Mouse (Mus musculus) C2C12 (cell line): Measurements from ENCODE around the gene Atp6v1g1. TPM values are rescaled to one million over a fixed set of nuclear protein-coding genes. Genes with fewer than 3 reads are reported as not detected.

Experiments used
- H3K27me3 ChIP-seq: one replicate; pipeline ENCODE4 v1.6.1; 2011; ENCODE audit not compliant: control insufficient read depth, insufficient read depth, insufficient read length
- H3K36me3 ChIP-seq: one replicate; pipeline ENCODE4 v1.6.1; 2011; ENCODE audit not compliant: control insufficient read depth, insufficient read depth
- H3K4me3 ChIP-seq: one replicate; pipeline ENCODE4 v1.5.1; 2011; ENCODE audit warnings: mild to moderate bottlenecking, control low read depth; ENCODE audit not compliant: poor library complexity, insufficient read depth, severe bottlenecking
- H3K79me2 ChIP-seq: one replicate; pipeline ENCODE4 v1.6.1; 2011; ENCODE audit not compliant: control insufficient read depth, insufficient read depth
- H3K79me3 ChIP-seq: one replicate; pipeline ENCODE4 v1.6.1; 2011; ENCODE audit warnings: low read depth, control low read depth
- H3ac ChIP-seq: one replicate; pipeline ENCODE3; 2011; ENCODE audit warnings: low read depth; ENCODE audit not compliant: control insufficient read depth, insufficient read length
- CEBPB ChIP-seq: IDR thresholded peaks from one replicate; pipeline ENCODE4 v1.6.1; 2011; ENCODE audit warnings: low read depth, mild to moderate bottlenecking, control low read depth, moderate library complexity
- CTCF ChIP-seq: IDR thresholded peaks from one replicate; pipeline ENCODE4 v1.5.1; 2011; ENCODE audit not compliant: control insufficient read depth, insufficient read depth, insufficient read length
- FOSL1 ChIP-seq: IDR thresholded peaks from one replicate; pipeline ENCODE4 v1.8.0; 2011; ENCODE audit warnings: mild to moderate bottlenecking, low read length; ENCODE audit not compliant: poor library complexity, insufficient read depth, severe bottlenecking
- MAX ChIP-seq: IDR thresholded peaks from one replicate; pipeline ENCODE4 v1.6.1; 2011; ENCODE audit warnings: mild to moderate bottlenecking, control low read depth
- MYOD1 ChIP-seq: IDR thresholded peaks from one replicate; pipeline ENCODE4 v1.6.1; 2011; ENCODE audit warnings: low read depth; ENCODE audit not compliant: control insufficient read depth, insufficient read length
- MYOG ChIP-seq: IDR thresholded peaks from one replicate; pipeline ENCODE4 v1.6.1; 2011; ENCODE audit not compliant: control insufficient read depth, insufficient read length; ENCODE audit errors: extremely low read depth
- USF1 ChIP-seq: IDR thresholded peaks from one replicate; pipeline ENCODE4 v1.6.1; 2011; ENCODE audit warnings: low read depth, mild to moderate bottlenecking, control low read depth, moderate library complexity
- polyA plus RNA-seq: library from polyadenylated mRNA; unstranded; fragments of >200 nt; fragmentation: generic; extraction: Trizol; gene quantifications from one replicate; pipeline ENCODE4 v1.2.1, GENCODE M21; 2012; ENCODE audit warnings: missing spikeins

Atp6v1g1 gene
- polyA plus RNA-seq, 1 experiment: 335 TPM

DNA sequence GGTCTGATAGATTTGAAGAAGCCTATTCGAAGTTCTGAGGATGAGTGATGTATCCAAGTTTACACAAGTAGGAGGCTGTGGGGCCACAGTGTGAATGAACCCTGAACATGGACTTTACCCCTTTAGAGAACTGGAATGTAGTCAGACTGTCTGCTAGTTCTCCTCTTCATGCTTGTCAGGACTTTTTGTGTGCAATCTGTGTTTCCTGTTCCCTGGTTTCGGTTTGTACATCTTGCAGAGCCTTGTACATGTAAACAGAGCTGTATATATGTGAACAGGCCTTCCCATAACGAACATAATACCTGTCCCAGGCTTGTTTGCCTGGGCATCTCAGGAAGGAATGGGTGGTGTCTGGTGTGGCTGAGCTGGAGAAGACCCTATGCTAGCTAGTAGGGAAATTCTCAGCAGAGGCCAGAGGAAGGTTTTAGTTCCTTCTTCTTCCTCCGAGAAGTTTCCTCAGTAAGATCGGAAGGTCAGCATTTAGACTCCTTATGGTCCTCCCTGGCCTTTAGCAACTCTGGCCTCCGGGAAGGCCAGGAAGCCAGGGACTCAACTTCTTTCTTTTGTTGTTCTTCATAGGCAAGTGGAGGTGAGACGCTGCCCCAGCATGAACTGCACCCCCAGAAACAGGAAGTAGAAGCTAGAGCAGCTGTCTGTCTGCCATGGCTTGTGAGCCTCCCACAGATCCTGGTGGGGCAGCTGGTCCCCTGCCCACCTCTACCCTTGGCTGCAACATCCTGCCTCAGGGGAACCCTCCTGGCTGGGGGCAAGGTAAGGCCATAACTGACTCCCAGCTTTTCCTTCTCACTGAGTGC is 17.5 kb downstream of the Atp6v1g1 start:
- TF ChIP-seq USF1 (no peak), MYOG (no peak), FOSL1 (no peak), MAX (no peak), CTCF (no peak), CEBPB (no peak), MYOD1 (no peak)
- Histone ChIP-seq H3K79me2 (peaks cover 39% of the 10 kb centered on the region), H3K79me3 (peaks cover 4% of the 10 kb centered on the region), H3K27me3 (no peaks in the 10 kb centered on the region), H3K36me3 (peaks cover 35% of the 10 kb centered on the region), H3ac (no peak overlapping the region), H3K4me3 (no peak overlapping the region)

DNA sequence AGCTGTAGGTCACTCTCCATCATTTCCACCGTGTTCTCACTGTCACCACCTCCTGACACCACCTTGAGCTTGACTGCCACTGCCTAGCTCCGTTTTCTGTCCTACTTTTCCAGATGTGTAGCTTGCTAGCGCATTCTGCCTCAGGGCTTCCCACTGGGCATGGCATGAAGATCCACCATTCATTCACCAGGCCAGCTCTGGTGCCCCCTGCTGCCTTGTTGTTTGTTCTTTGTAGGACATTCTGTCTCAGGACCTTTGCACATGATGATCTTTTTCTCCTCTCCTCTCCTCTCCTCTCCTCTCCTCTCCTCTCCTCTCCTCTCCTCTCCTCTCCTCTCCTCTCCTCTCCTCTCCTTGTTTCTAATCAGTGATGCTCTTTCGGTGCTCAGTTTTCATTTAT is 18.2 kb downstream of the Atp6v1g1 start:
- Histone ChIP-seq H3K27me3 (no peaks in the 10 kb centered on the region), H3ac (no peak overlapping the region), H3K79me3 (peaks cover 4% of the 10 kb centered on the region), H3K4me3 (no peak overlapping the region), H3K79me2 (peaks cover 39% of the 10 kb centered on the region), H3K36me3 (peaks cover 35% of the 10 kb centered on the region)
- TF ChIP-seq USF1 (no peak), MAX (no peak), FOSL1 (no peak), MYOD1 (no peak), CEBPB (no peak), MYOG (no peak), CTCF (no peak)

DNA sequence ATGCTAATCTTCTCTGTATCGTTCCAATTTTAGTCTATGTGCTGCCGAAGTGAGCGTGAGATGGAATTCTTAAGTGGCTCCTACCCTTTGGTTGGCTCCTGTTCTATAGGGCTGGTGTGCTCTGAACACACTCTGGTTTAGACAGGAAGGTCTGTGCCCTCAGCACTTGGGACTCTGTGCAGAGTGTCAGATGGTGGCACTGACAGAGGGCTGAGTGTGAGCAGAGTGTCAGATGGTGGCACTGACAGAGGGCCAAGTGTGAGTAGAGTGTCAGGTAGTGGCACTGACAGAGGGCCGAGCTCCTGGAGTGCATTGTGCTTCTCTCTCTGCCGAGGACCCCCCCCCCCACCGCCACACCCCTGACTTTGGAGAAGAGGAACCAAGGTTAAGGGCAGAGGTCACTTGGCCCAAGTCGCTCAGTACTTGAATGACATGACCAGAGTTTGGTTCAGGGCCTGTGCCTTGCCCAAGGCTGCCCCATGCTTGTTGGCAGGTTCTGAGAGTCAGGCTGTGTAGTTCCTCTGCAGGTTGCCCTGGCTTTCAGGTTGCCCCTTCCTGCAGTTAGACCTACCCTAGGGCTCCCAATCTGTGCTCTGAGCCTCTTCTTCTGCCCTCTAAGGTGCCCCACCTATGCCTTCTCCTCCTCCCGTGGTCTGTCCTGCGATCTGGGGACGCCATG is 23.3 kb downstream of the Atp6v1g1 start:
- peaks cover 59% of the 10 kb centered on the region for H3K36me3 ChIP-seq
- TF ChIP-seq FOSL1 (no peak), CEBPB (no peak), CTCF (no peak)
- no peaks in the 10 kb centered on the region for H3K79me3 ChIP-seq
- H3ac ChIP-seq: no peak overlapping the region
- H3K79me2 ChIP-seq: peaks cover 4% of the 10 kb centered on the region
- H3K4me3 ChIP-seq: no peak overlapping the region
- H3K27me3 ChIP-seq: no peaks in the 10 kb centered on the region

DNA sequence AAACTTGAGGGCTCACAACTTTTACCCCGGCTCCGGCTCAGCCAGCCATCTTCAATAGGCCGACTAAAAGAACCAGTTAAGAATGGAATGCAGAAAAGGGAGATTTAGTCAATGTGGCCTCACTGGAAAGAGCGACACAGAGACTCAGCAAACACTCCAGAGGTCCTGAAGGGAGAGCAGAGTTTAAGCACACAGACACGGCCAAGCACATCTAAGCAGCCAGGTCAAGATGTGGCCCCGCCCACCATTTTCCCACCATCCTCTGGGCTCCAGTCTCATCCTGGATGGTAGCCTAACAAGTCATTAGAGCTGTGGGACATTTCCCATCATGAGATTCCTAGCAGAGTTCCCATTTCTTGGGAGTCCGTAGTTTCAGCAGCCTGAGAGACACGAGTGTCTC is 24.8 kb downstream of the Atp6v1g1 start:
- TF ChIP-seq MYOG (no peak), CTCF (no peak), FOSL1 (no peak), MAX (no peak), CEBPB (no peak), MYOD1 (no peak), USF1 (no peak)
- H3K27me3 ChIP-seq: no peaks in the 10 kb centered on the region
- peaks cover 58% of the 10 kb centered on the region for H3K36me3 ChIP-seq
- no peaks in the 10 kb centered on the region for H3K79me2 ChIP-seq
- H3K79me3 ChIP-seq: no peaks in the 10 kb centered on the region
- H3K4me3 ChIP-seq: no peak overlapping the region
- no peak overlapping the region for H3ac ChIP-seq

DNA sequence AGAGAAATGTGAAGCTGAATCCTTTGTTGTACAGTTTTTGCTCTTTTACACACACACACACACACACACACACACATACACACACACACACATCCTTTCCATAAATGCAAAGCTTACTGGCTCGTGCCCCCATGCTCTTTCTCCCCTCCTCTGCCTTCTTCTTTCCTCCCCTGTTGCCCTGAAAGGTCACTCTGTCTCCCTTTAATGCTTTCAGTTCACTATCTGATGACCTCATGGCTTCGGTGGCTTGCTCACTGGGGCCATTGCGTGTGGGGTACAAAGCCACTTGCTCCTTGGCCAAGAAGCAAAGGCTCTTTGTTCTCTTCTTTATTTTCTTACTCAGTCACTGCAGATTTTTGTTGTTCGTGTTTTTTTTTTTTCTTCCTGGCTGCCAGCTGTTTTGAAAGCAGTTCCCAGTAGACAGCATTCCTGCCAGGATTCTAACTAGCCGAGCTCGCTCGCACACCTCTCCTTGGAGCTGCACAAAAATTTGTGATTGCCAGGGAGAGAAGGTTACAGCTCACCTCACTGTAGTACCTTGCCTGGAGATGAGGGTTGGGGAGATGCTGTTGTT is 25.7 kb downstream of the Atp6v1g1 start:
- no peak overlapping the region for H3ac ChIP-seq
- no peak overlapping the region for H3K4me3 ChIP-seq
- TF ChIP-seq CTCF: no peak
- no peak for TF ChIP-seq MAX
- TF ChIP-seq MYOG: no peak
- no peak for TF ChIP-seq MYOD1
- TF ChIP-seq FOSL1: no peak
- TF ChIP-seq CEBPB: no peak
- no peak for TF ChIP-seq USF1
- H3K79me2 ChIP-seq: no peaks in the 10 kb centered on the region
- H3K79me3 ChIP-seq: no peaks in the 10 kb centered on the region
- peaks cover 50% of the 10 kb centered on the region for H3K36me3 ChIP-seq
- H3K27me3 ChIP-seq: no peaks in the 10 kb centered on the region
